Mouse (Mus musculus) megakaryocyte progenitor cell, adult 5-6 weeks (primary cell): ENCODE measurements at regions not wholly inside any gene's neighbourhood (a gene's known extent, or its start where the extent isn't known, plus 50 kb on each side); places are given as distances from the start of the nearest gene placed in this dataset.

ENCODE experiments used
- ATAC-seq: replicated peaks from 2 replicates; pipeline ENCODE4 v1.8.0; 2016; ENCODE audit warnings: mild to moderate bottlenecking, moderate TSS enrichment, inconsistent platforms; ENCODE audit not compliant: poor library complexity

DNA sequence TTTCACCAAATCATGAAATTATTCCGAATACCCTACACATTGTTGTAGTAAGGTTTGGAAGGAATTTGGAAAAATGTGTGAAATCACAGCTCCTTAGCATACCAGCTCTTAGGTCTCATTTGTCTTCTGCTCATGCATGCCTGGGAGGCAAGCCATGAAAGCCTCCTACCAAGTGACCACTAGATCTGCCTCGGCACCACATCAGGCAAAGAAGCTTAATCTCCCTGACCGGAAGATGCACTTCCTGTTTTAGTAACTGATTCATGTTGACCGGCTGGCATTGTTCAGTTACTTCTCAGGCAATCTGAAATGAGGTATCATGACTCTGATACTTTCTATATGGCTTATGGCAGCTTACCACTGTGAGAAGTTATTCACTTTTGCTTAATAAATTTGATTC, 345.2 kb upstream of the Camk1g start:
- ATAC-seq = peak; percentile 42; the same call in 1 of the 2 replicates

DNA sequence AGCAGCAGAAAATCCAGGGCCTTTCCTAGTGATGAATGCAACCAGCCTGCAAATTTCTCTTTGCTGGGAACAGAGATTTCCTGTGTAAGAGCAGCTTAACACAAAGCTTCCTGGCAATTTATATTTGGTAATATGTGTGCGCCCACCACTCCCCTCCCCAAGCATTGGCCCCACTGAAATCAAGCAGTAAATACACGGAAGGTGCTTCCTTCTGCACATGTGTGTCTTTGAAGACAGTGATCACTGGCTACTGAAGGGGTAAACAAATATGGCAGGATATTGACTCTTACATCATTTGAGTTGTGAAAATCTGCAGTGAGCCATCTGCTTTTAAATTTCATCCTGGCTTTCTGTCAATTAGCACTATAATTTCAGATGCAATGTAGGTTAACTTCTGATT, 344.5 kb upstream of the Camk1g start:
- ATAC-seq = no peak

DNA sequence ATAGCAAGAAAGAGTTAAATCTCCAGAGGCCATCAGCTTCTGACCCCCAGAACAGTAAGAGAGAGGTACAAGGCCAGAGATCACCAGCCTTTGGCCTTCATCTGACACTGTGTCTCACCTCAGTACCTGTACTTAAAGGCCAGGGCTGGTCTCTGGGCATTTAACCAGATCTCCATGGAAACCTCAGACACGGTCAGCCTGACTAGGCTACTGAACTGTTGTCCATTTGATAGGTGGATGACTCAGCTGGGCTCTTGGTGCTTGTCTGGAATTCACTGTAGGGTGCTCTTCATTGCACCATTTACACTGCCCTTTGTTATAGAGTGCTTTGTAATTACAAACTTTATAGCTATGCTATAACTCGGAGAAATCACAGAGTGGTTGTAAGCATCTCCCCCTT, 335.1 kb upstream of the Camk1g start:
- ATAC-seq = no peak

DNA sequence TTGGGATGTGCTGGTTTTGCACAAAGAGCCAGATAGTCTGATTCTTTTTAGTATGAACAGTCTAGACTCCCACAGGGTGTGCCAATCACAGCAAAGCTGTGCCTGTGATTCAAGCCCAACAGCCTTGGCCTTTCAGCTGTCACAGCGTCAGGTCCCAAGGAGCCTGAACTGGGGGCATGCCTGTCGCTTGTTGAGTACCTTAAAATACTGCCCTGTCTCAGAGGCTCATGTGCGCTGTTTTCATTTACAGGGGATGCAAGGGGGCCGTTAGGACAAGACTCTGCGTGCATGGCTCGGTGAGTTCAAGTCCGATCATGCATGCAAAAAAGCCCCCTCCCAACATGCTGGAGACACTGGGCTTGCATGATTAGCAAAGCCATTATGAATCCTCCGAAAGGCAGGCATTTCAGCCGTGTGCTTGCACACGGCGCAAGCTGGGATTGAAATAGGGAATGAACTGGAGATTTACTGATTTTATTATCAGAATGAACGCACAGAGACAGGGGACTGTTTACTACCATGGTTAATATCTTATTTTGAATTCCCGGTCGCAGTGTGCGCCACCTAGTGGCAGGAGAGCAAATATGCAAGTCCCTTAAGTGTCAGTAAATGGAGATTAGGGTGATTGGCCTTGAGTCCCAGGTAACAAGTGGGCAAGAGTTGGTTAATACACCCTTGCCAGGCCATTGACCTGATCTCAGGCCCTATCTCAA, 332.8 kb upstream of the Camk1g start:
- ATAC-seq = peak; percentile 76

DNA sequence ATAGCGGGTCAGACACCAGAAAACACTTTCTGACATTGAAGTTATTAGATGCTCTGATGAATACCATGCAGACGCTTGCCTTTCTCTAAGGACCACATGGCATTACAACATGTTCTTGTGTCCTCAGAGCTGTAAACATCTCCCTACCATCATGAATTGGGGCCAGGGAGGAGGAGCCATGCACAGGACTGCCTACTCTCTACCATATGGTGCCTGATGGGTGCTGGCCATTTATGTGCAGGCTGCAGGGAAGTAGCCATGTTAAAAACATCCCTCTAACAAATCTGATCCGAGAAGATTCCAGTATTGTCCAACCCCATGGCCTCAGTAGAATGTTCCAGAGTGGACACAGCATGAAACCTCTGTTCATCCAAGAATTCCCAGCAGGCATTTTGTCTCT, 330.1 kb upstream of the Camk1g start:
- no peak for ATAC-seq

DNA sequence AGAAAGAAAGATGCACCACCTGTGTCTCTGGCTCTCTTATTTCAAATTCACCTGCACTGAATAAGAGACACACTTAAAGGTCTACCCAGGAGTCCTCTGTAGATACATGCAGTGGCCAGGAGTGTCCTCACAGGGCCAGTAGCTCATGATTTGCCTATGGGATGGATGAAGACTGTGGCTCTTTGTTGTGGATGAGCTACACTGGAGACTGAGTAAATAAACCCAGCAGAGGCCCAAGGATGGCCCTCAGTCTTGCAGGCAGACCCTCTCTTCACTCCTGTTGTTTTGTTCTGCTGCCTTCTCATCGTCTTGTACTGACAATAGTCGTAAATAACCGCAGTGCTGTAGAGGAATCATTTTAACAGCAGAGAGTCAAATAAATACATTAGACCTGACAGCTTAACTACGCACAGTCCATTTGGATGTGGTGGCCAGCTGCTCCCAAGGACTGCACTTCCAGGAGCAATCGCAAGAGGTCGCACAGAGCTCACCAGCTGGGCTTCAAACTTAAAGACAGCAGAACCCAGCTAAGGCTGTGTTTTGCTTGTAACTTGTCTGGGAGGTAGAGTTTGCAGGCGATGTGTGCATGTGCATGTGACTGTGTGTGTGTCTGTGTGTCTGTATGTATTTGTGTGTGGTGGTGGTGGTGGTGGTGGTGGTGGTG, 328.6 kb upstream of the Camk1g start:
- peak; percentile 78 for ATAC-seq

DNA sequence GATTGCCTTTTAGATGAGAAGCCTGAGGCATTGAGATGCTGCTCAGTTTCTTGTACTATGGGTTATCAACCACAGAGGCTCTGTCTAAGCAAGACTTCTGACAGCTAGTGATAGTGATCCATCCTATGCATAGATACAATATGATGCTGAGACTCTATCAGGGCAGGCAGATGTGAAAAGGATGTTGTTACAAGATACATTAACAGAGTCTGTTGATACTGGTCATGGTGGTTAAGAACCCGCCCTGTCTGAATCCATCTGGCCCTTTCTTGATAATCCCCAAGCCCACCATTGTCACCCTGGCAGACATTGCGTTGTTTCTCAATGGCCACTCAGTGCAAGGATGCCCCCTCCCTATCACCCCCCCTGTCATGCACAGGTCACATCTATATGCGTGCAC, 327.8 kb upstream of the Camk1g start:
- ATAC-seq = peak; percentile 57

DNA sequence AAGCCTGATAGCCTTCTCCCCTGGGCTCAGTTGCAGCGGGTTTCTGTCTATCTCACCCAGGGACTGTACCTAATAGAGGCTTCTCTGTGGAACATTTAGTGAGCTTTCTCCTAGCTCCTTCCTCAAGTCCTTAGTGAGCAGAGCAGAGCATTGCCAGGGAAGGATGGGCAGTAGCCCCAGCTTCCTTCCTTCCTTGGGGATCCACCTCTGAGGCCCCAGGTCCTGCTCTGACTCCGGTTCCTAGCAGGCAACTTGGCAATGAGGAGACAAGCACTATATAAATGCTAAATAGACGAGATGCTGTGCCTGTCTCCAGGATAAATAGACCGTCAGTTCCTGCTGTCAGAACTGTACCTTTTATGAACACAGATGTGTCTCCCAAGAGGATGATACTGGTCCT, 326.9 kb upstream of the Camk1g start:
- ATAC-seq = no peak

DNA sequence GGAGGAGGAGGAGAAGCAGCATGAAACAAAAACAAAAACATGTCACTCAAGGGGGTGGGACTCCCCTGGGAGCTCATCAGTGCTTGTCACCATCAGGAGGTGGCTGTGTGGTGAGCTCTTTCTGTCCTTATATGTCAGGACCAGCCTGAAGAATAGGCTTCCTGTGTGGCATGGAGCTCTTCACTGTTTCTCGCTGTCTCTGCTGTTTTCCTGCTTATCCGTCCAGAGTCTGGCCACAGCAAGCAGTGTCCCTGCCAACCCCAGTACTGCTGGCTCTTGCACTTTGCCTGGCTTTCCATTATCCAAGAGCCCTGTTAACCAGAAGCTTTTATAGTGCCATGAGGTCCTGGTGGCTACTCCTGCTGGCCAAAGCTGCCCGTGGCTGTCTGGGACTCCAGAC, 322.9 kb upstream of the Camk1g start:
- ATAC-seq = no peak

DNA sequence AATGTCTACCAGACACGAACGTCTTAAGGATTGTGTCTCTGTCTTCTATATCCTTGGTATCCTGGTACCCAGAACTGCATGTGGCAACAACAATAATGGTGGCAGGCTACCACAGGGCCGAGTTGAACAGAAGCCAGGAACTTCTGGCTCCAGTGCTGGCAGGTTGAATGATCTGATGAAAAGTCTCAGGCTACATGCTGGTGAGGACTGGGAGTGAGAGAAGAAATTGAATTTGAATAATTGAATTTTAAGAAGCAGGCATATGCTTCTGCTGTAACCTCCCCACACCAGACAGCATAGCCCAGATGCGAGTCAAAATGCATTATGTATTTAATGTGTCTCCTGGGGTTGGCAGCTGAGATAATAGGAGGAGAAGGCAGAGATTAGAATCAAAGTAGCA, 319.5 kb upstream of the Camk1g start:
- no peak for ATAC-seq

DNA sequence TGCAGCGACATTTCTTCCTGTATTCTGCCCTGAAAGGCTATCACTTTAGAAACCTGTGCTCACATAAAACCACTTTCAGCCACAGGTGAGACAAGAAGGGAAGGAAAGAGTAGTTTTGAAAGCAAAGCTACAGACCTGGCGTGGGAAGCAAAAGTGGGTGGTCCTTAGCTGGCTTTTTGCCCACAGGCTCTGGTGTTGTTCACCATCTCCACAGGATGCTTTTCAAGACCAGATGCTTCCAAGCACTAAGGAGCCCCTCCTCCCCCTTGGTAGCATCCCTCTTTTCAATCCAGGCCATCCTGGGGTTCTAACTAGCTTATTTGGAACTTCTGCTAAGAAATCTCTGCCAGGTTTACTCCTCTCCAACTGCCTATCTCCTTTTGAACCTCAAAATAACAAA, 312.8 kb upstream of the Camk1g start:
- no peak for ATAC-seq

DNA sequence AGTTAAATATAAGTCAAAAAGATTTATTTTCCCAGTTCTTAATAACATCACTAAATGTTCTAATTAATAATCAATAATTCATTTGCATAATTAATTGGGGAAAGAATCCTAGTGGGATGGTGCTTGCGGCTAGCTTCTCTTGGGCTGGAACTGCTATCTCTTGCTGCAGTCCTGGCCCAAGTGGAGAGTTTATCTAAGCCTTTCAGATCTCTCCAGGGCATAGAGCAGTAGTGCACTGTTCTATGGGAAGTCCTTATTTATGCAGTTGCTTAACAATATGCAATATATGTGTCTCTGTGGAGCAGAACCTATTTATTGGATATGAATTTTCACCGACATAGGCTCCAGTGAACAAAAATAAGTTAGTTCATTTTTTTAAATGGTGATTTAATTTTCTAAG, 308.4 kb upstream of the Camk1g start:
- 0 out of 2 replicates have a peak, but pooled peaks have one; percentile 29 for ATAC-seq

DNA sequence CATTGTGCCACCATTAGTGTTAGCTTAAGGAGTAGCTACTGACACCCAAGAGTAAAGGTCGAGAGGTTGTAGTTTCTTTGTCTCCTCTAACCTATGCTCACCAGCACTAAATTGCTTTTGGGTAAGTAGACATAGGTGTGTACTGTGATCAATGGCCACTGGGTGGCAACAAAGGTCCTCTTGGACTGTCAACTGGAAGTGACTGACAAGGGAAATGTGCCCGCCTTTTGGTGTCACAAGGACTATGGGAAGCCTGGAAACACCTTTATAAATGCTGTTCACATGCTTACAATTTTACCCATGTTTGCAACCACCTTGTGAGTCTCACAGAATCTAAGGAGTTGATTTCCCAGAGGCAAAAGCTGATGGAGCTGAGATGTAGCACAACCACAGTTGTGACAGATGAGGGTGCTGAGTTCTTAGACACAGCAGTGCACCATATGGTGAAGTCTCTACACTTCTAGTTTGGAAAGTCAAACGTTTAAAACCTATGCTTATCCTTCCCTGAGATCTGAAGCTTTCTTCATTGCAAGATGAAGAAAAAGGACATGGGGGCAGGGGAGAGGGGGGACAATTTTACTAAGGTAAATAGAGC, 303.2 kb upstream of the Camk1g start:
- ATAC-seq = peak; percentile 59

DNA sequence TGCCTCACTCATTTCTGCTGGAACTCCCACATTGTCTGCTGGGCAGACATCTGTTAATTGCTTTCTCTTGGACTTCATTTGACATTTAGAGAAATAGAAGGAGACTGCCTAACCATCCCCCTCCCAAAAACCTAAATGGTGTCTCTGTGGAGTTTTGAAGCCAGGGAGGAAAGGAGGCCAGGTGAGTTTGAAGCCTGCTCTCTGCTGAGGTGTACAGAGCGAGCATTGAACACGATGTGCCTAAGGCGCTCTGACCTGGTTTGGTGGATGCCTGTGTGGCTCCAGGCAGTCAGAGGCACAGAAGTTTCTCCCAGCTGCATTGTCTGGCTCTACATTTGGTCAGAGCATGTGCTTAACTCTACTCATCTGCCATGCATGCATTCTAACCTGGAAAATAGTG, 302.6 kb upstream of the Camk1g start:
- no peak for ATAC-seq

DNA sequence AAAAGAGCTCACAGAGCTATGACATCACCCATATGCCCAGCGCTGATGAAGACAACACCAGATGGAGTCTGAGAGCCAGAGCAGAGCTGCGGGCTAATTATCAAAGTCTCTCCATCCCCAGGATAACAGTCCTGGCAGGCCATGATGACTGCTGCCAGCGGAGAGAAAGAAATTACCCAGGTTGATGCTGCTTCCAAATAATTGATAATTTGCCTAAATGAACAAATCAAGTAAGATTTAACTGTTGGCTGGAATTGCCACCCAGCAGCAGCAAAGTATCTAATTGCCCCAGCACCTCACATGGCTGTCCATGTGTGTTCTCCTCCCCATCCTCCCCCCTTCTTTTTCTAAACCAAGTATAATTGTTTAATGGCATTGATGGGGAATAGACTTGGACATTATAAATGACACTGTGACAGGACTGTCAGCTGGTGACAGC, 301.7 kb upstream of the Camk1g start:
- ATAC-seq = peak; percentile 37

DNA sequence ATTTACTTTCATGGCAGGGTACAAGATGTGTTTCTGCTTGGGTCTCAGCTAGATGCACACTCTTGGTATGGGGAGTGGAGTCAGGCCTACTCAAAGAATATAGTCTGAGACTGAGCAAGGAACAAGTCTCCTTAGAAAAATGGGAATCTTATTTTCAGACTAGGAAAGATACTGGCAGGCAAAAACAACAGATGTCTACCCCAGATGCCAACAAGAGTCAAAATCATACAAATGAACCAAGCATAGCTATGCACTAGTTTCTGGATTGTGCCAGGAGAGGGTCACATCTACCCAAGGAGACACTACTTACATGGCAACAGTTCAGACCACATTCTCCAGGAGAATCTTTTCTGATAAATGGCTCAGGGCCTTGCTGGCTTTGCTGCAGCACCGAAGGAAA, 300.9 kb upstream of the Camk1g start:
- ATAC-seq = no peak

DNA sequence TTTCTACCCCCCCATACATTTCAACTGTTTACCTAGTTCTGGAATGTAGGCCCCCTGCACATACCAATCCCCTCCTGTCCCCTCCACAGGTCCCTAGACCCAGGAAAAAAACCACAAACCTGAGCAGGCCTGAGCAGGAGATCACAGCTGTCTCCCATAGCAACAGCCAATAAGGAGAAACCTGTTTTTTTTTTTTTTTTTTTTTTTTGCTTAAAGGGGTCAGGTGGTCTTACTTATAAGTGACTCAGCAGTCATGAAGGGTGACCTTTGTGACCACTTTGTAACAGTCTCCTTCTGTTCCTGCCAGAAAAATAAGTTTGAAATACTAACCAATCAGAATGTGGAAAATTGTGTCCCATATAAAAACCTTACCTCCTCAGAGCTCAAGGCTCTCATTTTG, 299.9 kb upstream of the Camk1g start:
- ATAC-seq = no peak

DNA sequence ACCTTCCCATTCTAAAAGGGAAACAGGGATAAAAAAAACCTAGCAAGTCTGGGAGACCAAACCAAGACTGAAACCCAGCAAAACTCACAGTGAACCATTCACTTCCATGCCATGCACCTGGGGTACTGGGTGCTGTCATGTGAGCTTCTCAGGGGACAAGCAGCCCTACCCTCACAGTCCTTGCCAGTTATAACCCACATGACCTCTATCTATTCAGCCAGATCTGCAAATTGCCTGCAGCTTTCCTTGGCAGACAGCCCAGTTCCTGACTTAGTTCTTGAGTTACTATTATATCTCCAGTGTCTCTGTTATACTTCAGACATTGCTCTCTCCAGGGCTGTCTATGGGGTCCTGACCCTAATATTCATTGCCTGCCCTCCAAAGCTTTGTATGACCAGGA, 298.7 kb upstream of the Camk1g start:
- peak; percentile 55 for ATAC-seq

DNA sequence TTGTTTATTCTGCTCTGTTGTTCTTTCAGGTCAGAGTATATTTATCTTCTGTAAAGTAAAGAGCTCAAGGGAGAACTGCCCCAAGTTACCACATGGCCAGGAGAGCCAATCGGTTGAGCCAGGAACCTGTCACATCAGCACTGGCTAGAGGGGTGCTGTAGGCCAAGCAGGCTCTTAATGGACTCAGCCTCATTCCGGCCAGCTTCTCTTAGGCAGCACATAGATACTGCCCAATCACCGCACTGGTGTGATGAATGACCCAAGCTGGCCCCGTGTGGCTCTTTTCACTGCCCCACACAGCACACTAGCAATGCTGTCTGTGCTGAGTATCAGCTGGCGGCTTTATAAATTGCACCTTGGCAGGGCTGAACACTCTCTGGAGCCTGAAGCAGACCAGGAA, 295.8 kb upstream of the Camk1g start:
- ATAC-seq = no peak

DNA sequence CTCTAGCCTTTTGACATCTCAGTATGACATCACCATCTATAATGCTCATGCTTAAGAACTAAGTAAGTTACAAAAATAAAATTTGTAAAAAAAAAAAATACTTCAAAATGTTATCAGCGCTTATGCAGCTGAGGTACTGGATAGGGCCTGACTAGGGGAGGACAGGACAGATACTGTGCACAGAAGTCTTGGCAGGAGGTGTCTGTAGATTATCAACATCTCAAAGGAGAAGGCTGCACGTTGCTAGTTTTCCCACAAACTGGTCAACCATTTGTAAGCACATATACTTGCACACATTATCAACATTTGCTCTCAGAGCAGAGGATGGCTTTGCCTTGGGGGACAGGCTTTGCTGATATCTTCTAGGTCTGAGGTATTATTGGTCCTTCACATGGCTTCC, 294.5 kb upstream of the Camk1g start:
- ATAC-seq = peak; percentile 63

DNA sequence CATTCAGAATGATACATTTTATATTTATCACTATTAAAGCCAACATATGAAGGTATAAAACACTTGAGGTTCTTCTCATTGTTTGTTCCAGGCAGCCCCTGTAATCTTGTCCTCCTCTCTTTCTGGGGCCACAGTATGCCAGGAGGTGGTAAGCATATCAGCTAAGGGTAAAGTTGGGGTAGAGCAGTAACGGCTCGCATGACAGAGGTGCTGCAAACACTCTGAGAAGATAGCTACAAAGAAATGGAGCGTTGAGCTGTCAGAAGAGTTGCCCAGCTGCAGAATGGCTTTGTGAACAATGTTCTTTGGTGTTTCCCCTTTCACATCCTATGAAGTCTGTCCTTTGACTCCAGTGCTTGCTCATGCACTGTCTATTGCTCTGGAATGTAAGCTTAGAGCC, 293.5 kb upstream of the Camk1g start:
- ATAC-seq = peak; percentile 13; the same call in 1 of the 2 replicates

DNA sequence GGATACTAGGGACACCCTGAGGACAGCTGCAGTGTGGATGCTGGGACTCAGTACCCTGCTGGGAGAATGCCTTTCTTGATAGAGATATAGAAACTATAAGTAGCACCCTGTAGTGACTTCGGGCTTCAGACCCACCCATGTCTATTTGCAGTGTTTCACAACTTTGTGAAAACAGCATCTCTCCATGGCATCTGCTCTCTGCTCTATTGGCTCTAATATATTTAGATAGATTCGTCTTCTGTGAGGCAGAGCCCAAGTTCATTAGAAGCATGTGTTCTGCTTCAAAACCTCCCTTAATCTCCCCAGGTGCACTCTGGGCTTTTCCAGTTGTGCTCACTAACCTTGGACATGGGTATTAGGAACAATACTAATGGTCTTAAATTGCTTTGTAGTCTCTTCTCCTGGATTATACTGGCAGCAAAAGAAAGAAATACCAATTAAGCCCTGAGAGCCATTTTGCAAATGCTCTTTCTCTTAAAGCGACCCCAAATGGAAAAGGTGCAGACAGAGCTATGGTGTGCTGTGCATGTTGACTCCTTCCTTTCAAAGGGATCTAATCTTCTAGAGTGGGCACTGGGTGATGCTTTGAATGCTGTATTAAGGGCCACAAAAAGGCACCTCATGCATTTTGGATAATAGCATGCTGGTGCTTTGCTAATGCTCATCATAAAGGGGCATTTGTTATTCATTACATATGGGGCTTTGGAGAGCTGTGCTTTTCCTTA, 292.2 kb upstream of the Camk1g start:
- no peak for ATAC-seq
